Mouse (Mus musculus): Measurements from ENCODE around the gene Rbp3.

Rbp3 gene

GRCm38 (mm10) chr14:33953761-33954160 lies at the start of gene Rbp3:
Rbp3 (plus strand) TSS chr14:33954003.
- DNase-seq (ENCODE audit: low spot score): no peak

- DNase-seq (ENCODE audit: low spot score): no peak
Measured at GRCm38 (mm10) chr14:33904851-33905250, 49.0 kb upstream of the Rbp3 start.

- no peak for DNase-seq (ENCODE audit: low spot score)
Measured at GRCm38 (mm10) chr14:33913727-33914126, 40.1 kb upstream of the Rbp3 start.

GRCm38 (mm10) chr14:33914206-33914605 lies 39.6 kb upstream of the Rbp3 start:
- DNase-seq (ENCODE audit: low spot score): no peak

GRCm38 (mm10) chr14:33920727-33921559 lies 32.9 kb upstream of the Rbp3 start:
- DNase-seq (ENCODE audit: low spot score): no peak

GRCm38 (mm10) chr14:33922771-33923167 lies 31.0 kb upstream of the Rbp3 start:
- DNase-seq (ENCODE audit: low spot score): no peak

- no peak for DNase-seq (ENCODE audit: low spot score)
Measured at GRCm38 (mm10) chr14:33923168-33924070, 30.4 kb upstream of the Rbp3 start, which contains the start of gene Gdf10. Gdf10 (plus strand) TSS chr14:33923587.

GRCm38 (mm10) chr14:33931853-33932252 lies 21.9 kb upstream of the Rbp3 start:
- DNase-seq (ENCODE audit: low spot score): no peak

- DNase-seq (ENCODE audit: low spot score): no peak
Measured at GRCm38 (mm10) chr14:33932935-33933703, 20.7 kb upstream of the Rbp3 start.

GRCm38 (mm10) chr14:33933778-33934317 lies 20.0 kb upstream of the Rbp3 start:
- DNase-seq (ENCODE audit: low spot score): no peak

GRCm38 (mm10) chr14:33939117-33939516 lies 14.7 kb upstream of the Rbp3 start:
- no peak for DNase-seq (ENCODE audit: low spot score)

- DNase-seq (ENCODE audit: low spot score): no peak
Measured at GRCm38 (mm10) chr14:33940739-33941138, 13.1 kb upstream of the Rbp3 start, which contains the start of gene Gdf2. Gdf2 (plus strand) TSS chr14:33941039.

GRCm38 (mm10) chr14:33942222-33942621 lies 11.6 kb upstream of the Rbp3 start:
- no peak for DNase-seq (ENCODE audit: low spot score)

- no peak for DNase-seq (ENCODE audit: low spot score)
Measured at GRCm38 (mm10) chr14:33946125-33946524, 7.7 kb upstream of the Rbp3 start.

GRCm38 (mm10) chr14:33952233-33952981 lies 1.4 kb upstream of the Rbp3 start:
- DNase-seq (ENCODE audit: low spot score): no peak

- no peak for DNase-seq (ENCODE audit: low spot score)
Measured at GRCm38 (mm10) chr14:33956055-33956454, 2.3 kb downstream of the Rbp3 start.

- DNase-seq (ENCODE audit: low spot score): no peak
Measured at GRCm38 (mm10) chr14:33958186-33958585, 4.4 kb downstream of the Rbp3 start.

- no peak for DNase-seq (ENCODE audit: low spot score)
Measured at GRCm38 (mm10) chr14:33958841-33959240, 5.0 kb downstream of the Rbp3 start.

- DNase-seq (ENCODE audit: low spot score): no peak
Measured at GRCm38 (mm10) chr14:33959341-33959740, 5.5 kb downstream of the Rbp3 start.

GRCm38 (mm10) chr14:33965675-33966074 lies 11.9 kb downstream of the Rbp3 start:
- no peak for DNase-seq (ENCODE audit: low spot score)

- no peak for DNase-seq (ENCODE audit: low spot score)
Measured at GRCm38 (mm10) chr14:33972679-33973078, 18.9 kb downstream of the Rbp3 start.
